Mouse (Mus musculus) hindbrain, embryonic 10.5 days (tissue): ENCODE results near the gene Fundc1. TPM values are rescaled to one million over a fixed set of nuclear protein-coding genes. Genes with fewer than 3 reads are reported as not detected.
A peak's percentile ranks its signal among the peaks of the same experiment; 100 is the strongest.

Experiments
- DNase-seq: peaks from one replicate; pipeline ENCODE4 v3.0.0-alpha.2; 2017; ENCODE audit warnings: low spot score
- H3K27ac ChIP-seq: fragments of 300-500 bp; sonication (generic); 2 replicates; pipeline ENCODE4 v1.5.1; 2016; ENCODE audit warnings: mild to moderate bottlenecking, moderate library complexity
- H3K27me3 ChIP-seq: fragments of 300-500 bp; sonication (generic); 2 replicates; pipeline ENCODE4 v1.6.1; 2016; ENCODE audit warnings: mild to moderate bottlenecking; ENCODE audit not compliant: poor library complexity, insufficient read depth, severe bottlenecking
- H3K36me3 ChIP-seq: fragments of 300-500 bp; sonication (generic); 2 replicates; pipeline ENCODE4 v1.6.1; 2016; ENCODE audit warnings: mild to moderate bottlenecking, moderate library complexity
- H3K4me1 ChIP-seq: fragments of 300-500 bp; sonication (generic); replicated peaks from 2 replicates; pipeline ENCODE4 v1.6.1; 2016; ENCODE audit warnings: mild to moderate bottlenecking
- H3K4me3 ChIP-seq: fragments of 300-500 bp; sonication (generic); 2 replicates; pipeline ENCODE4 v1.5.1; 2016; ENCODE audit warnings: mild to moderate bottlenecking, moderate library complexity
- H3K9me3 ChIP-seq: fragments of 300-500 bp; sonication (generic); 2 replicates; pipeline ENCODE4 v1.6.1; 2016; ENCODE audit warnings: mild to moderate bottlenecking, moderate library complexity
- WGBS: fragments of 180-500 bp; shearing (Covaris S2); methylation state at CpG from one replicate; pipeline ENCODE4 v1.1.7; 2016; 5-methylcytosine and 5-hydroxymethylcytosine counted together
- polyA plus RNA-seq: library from polyadenylated mRNA; unstranded; fragments of >200 nt; fragmentation: Nextera tagmentation; extraction: Ambion mirVana; gene quantifications from 2 replicates; pipeline ENCODE4 v1.2.1, GENCODE M21; 2016

Fundc1 gene
- polyA plus RNA-seq, 1 experiment from 2014 or later = 39.2 TPM

DNA sequence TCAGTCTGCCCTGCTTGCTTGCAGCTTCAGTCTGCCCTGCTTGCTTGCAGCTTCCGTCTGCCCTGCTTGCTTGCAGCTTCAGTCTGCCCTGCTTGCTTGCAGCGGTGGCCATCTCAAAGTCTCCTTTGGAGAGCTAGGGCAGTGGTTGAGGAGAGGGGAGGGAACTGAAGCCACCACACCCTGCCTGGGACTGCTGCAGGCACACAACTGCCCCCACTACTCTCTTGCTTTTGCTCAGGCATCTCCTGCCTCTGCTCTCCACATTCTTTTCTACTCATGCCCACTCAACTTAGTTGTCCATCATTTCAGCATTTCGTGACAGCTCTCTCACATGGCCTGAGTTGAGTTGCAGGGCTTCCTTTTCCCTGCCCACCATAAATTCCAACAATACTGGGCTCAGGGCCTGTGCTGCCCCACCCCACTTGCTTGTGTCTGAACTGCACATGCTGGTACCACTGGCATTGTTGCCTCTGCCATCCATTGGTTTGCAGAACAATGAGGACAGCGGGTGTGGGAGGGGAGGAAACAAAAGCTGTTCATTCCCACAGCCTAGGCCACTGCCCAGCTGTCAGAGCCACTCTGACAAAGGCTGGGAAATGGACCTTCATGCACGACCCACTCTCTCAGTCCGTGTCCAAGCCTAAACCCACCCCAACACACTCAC is 24.9 kb downstream of the Fundc1 start:
- peak; percentile 51 for DNase-seq
- peak overlapping the region; percentile 84 for H3K27ac ChIP-seq
- 29% methylated on average over 6 of the region's 6 CpGs for WGBS

DNA sequence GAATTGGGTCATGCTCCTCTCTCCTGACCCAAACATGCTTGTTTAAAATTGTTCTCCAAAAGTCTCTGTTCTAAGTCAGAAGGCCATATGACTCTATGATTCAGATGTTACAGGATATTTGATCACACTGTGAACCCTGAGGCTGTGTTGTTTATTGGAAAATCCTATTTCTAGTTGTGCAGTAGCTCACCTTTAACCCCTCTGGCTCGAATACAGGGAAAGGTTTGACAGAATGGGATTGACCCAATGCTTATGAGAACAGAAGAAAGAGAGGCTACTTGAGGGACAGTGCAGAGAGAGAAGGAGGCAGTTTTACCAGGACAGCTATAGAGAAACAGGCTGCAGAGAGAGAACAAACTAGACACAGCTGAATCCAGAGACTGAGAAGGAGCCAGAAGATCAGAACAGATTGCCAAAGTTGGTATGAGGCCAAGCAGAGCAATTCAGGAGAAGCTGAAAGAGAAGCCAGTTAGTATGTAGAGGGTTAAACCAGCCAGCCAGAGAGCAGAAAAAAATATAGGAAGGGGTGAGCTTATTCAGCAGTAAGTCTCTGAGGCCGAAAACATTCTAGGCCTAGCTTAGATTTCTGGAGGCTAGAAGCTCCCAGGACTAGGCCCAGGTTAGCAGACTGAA is 27.1 kb downstream of the Fundc1 start:
- no peak for DNase-seq

More for the DNA sequence above, 24.9 kb downstream of the Fundc1 start:
- Histone ChIP-seq H3K4me1 (peaks cover 11% of the 10 kb centered on the region), H3K4me3 (no peak overlapping the region), H3K9me3 (no peaks in the 10 kb centered on the region), H3K27me3 (no peaks in the 10 kb centered on the region), H3K36me3 (no peaks in the 10 kb centered on the region)

DNA sequence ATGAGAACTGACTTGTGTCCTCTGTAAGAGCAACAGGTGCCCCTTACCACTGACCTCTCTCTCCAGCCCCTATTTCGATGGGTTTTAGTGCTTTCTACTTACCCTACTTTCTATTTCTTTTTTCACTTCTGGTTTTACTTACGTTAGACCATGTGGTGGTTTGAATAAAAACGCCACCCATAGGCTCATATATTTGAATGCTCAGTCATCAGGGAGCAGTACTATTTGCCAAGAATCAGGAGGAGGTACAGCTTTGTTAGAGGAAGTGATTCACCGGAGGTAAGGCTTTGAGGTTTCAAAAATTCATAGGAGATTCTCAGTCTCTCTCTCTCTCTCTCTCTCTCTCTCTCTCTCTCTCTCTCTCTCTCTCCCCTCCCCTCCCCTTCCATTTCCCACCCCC is 34.4 kb downstream of the Fundc1 start:
- H3K27ac ChIP-seq = no peak overlapping the region
- H3K9me3 ChIP-seq = no peaks in the 10 kb centered on the region
- H3K4me3 ChIP-seq = no peak overlapping the region
- H3K36me3 ChIP-seq = no peaks in the 10 kb centered on the region
- H3K4me1 ChIP-seq = no peaks in the 10 kb centered on the region
- 91% methylated on average over 4 of the region's 4 CpGs for WGBS
- no peaks in the 10 kb centered on the region for H3K27me3 ChIP-seq
- DNase-seq = no peak

More for the DNA sequence above, 27.1 kb downstream of the Fundc1 start:
- H3K4me1 ChIP-seq = peaks cover 11% of the 10 kb centered on the region
- H3K27me3 ChIP-seq = no peaks in the 10 kb centered on the region
- no peak overlapping the region for H3K4me3 ChIP-seq
- no peaks in the 10 kb centered on the region for H3K9me3 ChIP-seq
- WGBS = 52% methylated on average over 2 of the region's 2 CpGs
- no peaks in the 10 kb centered on the region for H3K36me3 ChIP-seq
- H3K27ac ChIP-seq = no peak overlapping the region

DNA sequence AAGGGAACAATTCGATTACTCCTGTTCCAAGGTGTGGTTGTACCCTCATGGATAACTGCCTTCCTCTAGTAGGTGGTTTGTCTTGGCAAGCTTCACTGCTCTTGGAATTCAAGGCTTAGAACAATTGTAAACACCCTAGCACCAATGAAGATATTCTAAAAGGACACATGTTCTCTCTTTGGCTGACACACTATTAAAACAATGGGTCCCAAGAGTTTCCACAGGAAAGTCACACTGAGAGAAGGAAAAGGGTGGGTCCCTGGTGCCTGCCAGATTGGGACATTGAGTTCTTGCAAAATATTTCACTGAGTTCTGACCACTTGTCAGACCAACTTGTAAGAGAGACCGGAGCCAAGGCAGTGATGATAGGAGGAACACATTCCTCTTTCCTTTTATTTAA is 45.1 kb downstream of the Fundc1 start:
- no peak for DNase-seq
- WGBS = 91% methylated on average over 2 of the region's 2 CpGs
- Histone ChIP-seq H3K4me1 (no peaks in the 10 kb centered on the region), H3K4me3 (no peak overlapping the region), H3K27me3 (no peaks in the 10 kb centered on the region), H3K27ac (no peak overlapping the region), H3K9me3 (no peaks in the 10 kb centered on the region), H3K36me3 (no peaks in the 10 kb centered on the region)

DNA sequence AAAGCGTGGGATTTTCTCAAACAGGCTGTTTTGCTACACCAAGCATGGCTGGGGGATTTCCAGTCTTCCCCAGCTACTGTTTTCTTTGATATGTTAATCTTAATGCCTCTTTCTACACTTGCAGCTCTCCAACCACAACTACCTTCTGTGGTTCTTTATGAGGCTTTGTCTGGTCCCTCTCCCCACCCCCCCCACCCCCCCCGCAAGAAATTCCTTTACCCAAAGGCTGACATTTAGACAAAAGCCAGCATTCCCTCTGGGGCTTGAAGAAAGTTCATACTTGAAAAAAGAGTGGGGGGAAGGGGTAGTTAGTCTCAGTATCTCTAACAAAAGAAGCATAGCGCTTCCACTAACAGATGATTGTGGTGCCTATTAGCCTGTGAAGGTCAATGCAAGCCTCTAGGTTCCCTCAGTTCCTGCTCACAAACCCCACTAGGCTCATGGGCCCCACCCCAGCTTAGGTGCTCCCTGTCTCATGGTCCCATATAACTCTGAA is 50.9 kb downstream of the Fundc1 start:
- DNase-seq = peak; percentile 56
- no peaks in the 10 kb centered on the region for H3K27me3 ChIP-seq
- H3K9me3 ChIP-seq = no peaks in the 10 kb centered on the region
- H3K36me3 ChIP-seq = no peaks in the 10 kb centered on the region
- peaks cover 17% of the 10 kb centered on the region for H3K4me1 ChIP-seq
- no peak overlapping the region for H3K4me3 ChIP-seq
- peak overlapping the region; percentile 74 for H3K27ac ChIP-seq
- 7% methylated on average over 3 of the region's 3 CpGs for WGBS

DNA sequence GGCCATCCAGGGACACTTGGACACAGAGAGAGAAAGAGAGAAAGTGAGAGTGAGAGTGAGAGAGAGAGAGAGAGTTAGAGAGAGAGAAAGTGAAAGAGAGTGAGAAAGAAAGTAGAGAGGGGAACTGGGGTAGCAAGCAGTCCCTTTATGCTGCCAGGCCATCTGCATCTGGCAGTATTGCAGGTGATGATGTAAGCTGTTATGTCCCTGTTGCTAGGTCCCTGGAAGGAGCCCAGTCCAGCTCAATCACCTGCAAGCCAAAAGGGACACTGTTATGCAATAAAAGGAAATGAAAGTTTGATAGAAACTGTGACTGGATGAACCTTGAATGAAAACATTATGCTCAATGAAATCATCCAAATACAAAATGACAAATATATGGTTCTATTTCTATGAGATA is 52.0 kb downstream of the Fundc1 start:
- peaks cover 17% of the 10 kb centered on the region for H3K4me1 ChIP-seq
- peak overlapping the region; percentile 74 for H3K27ac ChIP-seq
- no peaks in the 10 kb centered on the region for H3K27me3 ChIP-seq
- no peak overlapping the region for H3K4me3 ChIP-seq
- H3K9me3 ChIP-seq = no peaks in the 10 kb centered on the region
- no peak for DNase-seq
- no peaks in the 10 kb centered on the region for H3K36me3 ChIP-seq

DNA sequence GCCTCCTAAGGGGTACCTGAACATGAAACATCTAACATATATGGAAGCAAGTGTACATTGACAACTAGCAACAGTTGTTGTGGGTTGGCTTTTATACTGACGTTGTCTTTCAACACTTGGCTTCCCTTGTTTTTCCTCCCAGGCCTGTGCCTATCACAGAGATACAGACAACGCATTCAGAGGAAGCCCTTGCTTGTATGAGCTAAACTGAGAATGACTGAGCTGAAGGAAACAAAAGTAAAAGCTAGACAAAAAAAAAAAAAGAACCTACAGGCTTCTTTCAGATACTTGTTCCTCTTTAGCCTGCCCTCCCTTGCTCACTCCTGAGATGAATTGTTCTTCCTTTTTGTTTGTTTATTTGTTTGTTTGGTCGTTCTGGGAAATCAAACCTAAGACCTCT is 58.1 kb downstream of the Fundc1 start:
- Histone ChIP-seq H3K9me3 (no peaks in the 10 kb centered on the region), H3K4me1 (no peaks in the 10 kb centered on the region), H3K27me3 (no peaks in the 10 kb centered on the region), H3K4me3 (no peak overlapping the region), H3K27ac (no peak overlapping the region), H3K36me3 (no peaks in the 10 kb centered on the region)
- 64% methylated on average over 3 of the region's 3 CpGs for WGBS
- DNase-seq = no peak

DNA sequence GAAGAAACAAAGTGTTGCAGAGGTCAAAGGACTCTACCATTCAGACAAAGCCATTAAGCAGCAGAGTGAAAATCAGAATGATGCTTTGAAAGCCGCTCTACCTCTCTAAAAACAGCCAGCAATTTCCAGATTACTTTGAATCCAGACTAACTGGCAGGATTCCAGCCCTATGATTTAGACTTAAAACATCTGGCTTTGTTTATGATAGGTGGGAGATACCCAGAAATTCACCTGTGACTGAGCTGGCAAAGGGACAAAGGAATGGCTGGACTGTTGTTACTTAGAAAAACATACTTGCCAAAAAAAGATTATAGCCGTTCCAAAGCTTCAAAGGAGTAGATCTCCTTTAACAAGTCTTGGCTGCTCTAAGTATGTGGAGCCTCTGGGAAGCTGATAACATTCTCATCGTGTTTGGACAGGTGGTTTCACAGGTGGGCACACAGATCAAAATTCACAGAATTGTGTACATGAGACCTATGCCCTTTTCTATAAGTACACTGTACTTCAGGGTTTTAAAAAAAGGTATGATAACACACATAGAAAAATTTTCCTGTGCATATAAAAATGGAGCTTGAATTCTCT is 60.0 kb downstream of the Fundc1 start:
- no peaks in the 10 kb centered on the region for H3K27me3 ChIP-seq
- H3K9me3 ChIP-seq = no peaks in the 10 kb centered on the region
- no peak for DNase-seq
- no peak overlapping the region for H3K4me3 ChIP-seq
- no peak overlapping the region for H3K27ac ChIP-seq
- H3K4me1 ChIP-seq = no peaks in the 10 kb centered on the region
- WGBS = 73% methylated on average over 3 of the region's 3 CpGs
- H3K36me3 ChIP-seq = no peaks in the 10 kb centered on the region
